Mouse (Mus musculus): ENCODE results near the gene Kctd20.

The Kctd20 gene

DNA sequence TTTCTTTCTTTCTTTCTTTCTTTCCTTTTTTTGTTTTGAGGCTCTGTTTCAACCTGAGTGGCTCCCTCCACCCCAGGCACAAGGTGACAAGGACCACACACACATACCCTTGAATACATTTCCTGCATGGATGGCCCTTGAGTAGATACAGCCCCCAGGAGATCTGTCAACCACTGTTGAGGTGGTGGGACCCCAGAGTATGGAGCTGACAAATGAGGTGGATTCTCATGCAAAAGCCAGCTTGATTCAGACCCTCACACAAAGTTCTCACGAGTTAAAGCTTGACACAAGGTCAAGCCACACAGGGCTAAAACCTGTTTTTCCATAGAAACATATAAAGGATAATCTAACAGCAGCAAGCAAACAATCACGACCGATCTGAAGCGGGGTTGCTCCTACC lies 19.5 kb upstream of the Kctd20 start:
- no peak for DNase-seq

- DNase-seq: no peak
These were observed 17.4 kb upstream of the Kctd20 start for GRCm38 (mm10) chr17:28934120-28934916.

DNA sequence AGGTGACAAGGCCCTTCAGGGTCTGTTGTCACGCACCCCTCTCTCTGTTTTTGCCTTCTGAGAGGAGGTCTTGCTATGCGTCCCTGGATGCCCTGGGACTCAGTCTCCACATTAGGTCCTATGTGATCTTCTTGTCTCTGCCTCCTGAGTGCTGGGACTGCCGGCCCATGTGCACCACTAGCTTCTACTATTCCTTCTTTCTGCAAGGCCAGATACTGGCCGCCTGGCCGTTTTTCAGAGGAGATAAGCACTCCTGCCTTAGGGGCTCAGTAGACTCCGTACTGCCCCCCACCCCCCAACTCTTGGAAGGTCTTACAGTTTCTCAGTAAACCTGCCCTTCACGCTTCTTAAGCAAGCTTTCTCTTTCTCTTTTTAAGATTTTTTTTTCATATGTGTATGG lies 15.6 kb upstream of the Kctd20 start:
- DNase-seq: no peak

DNA sequence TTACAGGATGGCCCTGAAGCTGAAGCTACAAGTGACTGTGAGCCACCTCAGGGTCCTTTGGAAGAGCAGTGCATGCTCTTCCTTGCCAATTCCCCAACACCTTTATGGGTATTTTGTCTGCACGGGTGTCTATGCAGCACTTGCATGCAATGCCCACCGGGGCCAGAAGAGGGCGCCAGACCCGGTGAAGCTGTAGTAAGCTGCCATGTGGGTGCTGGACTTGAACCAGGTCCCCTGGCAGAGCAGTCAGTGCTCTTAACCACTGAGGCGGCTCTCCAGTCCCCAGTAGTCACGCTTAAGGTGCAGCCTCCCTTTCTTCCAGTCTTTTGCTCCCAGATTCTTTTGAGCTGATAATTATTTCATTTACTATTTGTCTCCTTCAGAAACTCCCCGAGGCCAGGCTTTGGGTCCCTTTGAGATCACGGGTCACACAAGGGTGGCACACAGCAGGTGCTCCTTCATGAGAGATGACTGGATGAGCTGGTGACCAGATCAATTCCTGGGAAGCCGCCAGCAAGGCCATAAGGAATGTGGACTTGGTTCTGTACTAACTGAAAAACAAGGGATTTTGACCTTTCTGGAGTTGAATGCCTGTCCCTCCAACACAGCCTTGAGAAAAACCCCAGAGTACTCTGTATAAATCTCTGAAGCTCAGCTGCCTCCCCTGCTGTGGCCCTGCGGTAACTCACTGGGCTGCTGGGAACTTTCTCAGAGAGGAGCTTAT lies 15.0 kb upstream of the Kctd20 start:
- peak; percentile 87 for DNase-seq

DNA sequence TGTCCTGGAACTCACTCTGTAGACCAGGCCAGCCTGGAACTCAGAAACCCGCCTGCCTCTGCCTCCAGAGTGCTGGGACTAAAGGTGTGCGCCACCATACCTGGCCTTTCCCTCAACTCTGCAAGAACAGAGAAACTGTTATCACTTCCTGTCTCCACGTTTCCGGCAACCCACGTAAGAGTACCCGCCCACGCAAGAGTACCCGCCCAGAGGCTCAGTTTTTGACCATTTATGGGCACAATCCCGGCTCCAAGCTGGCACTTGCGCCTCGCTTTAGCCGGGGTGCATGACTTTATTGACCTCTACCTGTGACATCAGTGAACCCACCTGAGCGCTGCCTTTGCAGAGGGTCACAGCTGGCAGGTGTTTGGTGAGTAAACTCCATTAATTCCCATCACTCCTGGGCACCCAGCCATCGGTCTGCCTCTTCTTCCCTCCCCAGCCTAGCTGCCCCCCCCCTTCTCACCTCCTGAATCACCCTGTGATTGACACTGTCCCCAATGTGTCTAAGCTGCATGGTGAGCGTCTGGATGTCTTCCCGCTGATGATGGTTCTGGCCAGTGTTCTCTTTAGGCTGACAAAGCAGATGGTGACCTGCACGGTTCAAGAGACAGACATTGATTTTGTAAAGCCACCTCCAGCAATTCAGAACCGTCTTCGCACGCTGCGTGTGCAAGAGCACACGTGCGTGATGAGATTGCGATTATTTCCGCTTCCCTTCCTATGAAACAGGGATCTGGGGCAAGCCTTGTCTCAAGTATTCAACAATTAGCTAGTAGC lies 10.8 kb upstream of the Kctd20 start:
- no peak for DNase-seq

GRCm38 (mm10) chr17:28942101-28942500 lies 9.6 kb upstream of the Kctd20 start:
- peak; percentile 39 for DNase-seq

- DNase-seq: no peak
These were observed 8.0 kb upstream of the Kctd20 start, which contains the start of gene Pxt1 for GRCm38 (mm10) chr17:28943740-28944139. Pxt1 (minus strand) TSS chr17:28943840.

- DNase-seq: no peak
These were observed 7.3 kb upstream of the Kctd20 start for GRCm38 (mm10) chr17:28944481-28944880.

DNA sequence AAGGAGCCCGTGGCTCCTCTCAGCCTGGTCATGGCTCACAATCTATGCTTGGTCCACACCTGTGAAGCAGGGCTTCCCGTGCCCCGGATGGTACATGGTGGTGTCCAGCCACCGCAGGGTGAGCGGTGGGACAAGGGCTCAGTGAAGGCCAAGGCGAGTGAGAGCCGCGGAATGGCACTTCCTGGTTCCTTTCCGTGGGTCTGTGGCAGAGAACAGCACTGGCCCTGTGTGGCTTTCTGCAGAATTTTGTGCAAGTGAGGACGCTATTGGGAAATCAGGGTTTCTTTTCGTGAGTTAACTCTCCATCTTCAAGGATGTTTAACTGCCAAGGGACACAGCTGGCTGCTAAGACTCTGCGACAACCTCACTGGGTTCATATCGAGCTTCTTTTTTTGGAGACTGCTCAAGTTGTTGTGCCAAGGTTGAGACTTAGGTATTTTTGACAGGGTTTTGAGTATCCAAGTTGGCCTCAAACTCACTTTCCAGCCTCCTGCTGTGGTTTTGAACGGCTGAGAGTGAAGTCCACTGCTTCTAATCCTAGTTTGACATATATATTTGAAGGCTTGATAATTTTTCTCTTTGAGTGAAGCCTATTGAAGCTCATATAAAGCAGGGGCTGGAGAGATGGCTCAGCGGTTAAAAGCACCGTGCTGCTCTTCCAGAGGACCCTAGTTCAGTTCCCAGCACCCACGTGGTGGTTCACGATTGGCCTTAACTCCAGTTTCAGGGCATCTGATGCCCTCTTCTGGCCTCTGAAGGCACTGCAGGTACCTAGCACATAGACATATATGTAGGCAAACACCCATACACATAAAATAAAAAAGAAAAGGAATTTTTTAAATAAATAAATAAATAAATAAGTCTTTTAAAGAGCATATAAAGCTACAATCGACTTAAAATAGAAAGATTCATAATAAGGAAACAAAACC lies 4.5 kb upstream of the Kctd20 start:
- DNase-seq: no peak

- no peak for DNase-seq
These were observed 3.1 kb upstream of the Kctd20 start for GRCm38 (mm10) chr17:28948661-28949060.

DNA sequence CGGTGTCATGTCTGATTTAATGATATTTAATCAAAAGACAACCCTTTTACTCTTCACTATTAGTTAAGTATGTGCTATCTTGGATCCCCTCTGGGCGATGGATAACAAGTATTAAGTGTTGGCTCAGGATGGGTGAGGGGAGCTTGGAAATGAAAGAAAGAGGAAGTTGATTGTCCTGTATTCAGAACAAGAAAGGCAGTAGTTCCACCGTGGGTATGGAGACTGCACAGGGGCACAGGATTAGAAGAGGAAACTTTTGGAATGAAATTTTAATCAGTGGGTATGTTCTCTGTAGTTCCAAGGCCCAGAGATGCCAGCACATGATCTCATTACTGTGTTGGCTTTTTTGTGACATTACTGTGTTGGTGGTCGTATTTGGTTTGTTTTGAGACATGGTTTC lies 999 bp upstream of the Kctd20 start:
- DNase-seq: no peak

DNA sequence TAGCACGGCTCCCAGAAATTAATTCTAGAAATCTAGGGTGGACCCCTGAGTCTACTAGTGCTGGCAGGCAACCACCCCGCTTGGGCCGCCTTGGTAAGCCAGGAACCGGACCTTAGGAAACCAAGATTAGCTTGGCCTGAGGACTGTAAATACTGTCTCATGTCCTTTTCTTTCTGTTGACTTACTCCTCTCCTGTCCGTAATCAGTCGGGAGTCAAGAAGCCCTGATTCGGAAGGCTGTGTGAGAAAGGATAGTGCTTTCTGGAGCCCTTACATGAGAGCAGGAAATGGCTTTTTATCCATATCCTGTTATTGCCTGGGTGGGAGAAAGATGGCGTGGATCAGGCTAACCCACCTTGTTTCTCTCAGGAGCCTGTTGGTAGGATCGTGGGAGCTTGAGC lies 1.5 kb downstream of the Kctd20 start:
- no peak for DNase-seq

DNA sequence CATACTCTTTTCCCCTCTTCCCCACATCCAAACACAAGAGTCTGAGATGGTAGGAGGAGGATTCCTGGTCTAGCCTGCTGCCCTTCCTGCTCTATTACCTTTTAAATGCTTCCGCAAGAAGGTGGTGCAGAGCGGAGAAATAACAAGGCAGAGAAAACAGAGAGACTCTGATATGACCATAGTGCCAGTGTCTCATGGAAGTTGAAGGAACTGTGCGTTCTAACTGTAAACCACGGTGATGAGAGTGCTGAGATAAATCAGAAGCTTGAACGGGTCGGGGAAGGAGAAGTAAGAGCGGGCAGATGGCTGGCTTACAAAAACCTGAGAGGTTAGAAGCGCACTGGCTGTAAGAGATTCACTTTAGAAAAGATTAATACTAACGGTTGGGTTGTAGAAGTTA lies 2.7 kb downstream of the Kctd20 start:
- no peak for DNase-seq

DNA sequence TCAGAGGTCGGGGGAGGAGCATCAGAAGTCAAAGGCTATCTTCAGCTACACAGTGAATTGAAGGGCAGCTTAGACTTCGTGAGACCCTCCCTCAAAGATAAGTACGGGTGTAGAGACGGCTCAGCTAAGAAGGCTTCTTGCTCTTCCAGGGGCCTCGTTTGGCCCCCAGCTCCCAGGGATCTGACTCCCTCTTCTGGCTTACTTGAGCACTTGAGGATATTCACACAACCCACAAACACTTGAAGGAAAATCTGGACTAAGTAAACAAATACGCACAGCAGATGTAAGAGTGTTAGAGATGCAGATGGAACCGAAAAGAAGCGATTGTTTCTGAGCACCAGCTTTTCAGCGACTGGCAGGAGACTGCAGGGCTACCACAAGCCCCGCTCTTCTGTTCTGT lies 8.8 kb downstream of the Kctd20 start:
- no peak for DNase-seq

GRCm38 (mm10) chr17:28961596-28961995 lies 9.8 kb downstream of the Kctd20 start:
- DNase-seq: no peak

DNA sequence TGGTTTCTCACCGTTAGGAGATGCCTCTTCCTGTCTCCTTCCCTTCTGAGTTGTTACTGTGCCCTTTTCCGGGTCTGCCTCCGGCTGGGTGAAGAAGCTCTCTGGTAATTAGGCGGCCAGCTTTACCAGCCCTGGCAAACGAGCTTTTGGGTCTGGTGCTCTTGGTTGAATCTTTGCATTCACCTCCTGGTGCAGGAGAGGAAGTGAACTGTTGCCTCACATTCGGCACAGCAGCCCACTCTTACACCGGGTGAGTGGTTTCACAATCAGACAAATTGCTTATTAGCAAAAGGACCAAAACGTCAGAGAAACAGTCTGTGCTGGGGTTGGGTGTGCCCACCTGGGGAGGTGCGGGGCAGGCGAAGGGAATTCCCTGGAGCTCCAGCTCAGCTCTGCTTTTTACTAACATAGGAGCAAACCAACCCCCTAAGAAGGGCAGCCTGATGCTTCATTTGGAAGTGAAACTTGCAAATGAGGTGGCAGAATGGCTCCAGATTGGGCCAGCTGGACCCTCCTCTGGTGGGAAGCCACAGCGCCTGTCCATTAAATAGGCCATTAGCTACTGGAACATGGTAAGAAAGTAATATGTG lies 15.4 kb downstream of the Kctd20 start:
- DNase-seq: peak; percentile 45

- DNase-seq: no peak
These were observed 18.4 kb downstream of the Kctd20 start for GRCm38 (mm10) chr17:28970122-28970521.

DNA sequence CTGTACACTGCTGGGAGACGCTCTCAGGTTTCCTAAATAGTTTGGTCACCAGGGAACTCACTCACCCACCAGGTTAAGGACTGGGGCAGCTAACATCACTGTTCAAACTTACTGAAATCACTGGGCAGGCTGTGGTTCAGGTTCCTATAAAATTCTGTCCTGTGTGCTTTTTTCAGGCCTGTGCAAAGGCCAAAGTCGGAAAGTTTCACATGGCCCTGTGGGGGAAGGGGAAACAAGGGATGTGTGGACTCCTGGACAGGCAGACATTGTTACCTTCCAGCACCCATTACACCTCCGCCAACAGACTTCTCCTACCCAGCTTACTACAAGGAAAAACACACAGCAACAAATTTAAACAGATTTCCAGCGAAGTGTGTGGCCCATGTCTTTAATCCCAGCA lies 27.3 kb downstream of the Kctd20 start:
- no peak for DNase-seq

DNA sequence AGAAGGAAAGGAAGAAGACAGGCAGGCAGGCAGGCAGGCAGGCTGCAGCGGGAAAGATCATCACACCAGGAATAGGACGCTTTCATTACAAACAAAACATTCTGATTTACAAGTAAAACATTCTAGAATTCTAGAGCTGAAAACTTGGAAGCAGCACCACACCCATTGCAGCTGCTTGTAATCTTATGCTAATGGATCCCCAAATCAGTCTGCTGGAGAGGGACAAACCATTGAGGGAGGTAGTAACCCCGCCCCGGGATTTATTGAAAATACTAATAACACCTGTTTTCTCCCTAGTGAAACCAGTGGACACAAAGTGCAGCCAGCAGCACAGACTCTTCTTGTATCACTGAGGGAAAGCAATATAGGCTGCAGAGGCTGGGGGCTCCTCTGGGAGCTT lies 29.3 kb downstream of the Kctd20 start:
- no peak for DNase-seq

DNA sequence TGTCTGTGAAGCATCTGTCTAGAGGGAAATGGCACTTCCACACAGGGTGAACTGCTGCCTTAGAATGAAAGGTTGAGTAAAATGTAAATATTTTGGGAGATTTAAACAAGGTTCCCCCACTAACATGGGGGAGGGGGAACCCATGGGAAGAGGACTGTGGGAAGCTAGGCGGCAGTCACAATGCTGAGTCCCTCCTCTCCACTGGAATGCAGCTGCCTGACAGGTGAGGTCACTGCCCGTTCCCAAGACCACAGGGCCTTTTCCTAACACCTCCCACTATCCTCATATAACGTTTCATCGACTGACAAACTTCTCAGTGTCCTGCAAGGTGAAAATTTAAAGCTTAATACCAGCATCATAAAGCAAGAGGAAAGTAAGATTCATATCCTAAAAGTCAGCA lies 30.8 kb downstream of the Kctd20 start:
- no peak for DNase-seq

DNA sequence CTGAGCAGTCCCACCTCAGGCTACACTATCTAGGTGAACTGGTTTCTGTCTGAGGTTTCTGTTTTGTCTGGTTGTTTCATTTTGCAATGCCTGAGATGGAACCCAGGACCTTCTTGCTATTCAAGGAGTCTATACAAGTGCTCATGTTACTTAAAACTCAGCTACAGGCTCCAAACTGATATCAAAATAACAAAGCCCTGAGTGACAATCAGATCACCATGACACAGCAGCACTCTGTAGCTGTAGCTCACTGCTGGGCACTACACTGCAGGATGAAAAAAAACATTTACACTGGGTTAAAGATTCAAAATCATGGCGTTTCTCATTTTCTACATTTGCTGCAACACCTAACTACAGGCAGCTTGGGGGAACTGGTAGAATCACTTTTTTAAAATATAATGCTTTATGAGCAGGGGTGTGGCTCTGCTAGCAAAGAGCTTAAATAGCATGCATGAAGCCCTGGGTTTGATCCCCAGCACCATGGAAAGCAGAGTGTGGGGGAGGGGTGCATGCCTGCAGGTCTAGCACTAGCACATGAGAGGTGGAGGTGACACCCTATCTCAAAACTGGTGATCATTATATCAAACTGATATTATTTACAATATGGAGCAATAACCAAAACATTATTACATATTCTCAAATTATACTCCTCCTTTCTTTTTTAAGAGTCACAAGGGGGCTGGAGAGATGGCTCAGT lies 33.1 kb downstream of the Kctd20 start:
- no peak for DNase-seq

Data from thymus, postnatal 4 days (tissue).